Mouse (Mus musculus) sigmoid colon, adult 10 weeks (tissue): ENCODE results near the gene Ddx51. TPM values are rescaled to one million over a fixed set of nuclear protein-coding genes. Genes with fewer than 3 reads are reported as not detected.

Source experiments
- polyA plus RNA-seq: library from polyadenylated mRNA; stranded (reverse); fragments of 350-450 nt; fragmentation: Illumina TruSeq; extraction: RNeasy Lipid Tissue Mini Kit (QIAGEN cat#74804); gene quantifications from one replicate; pipeline ENCODE4 v1.2.3, GENCODE M21; 2014; ENCODE audit warnings: low read depth, low replicate concordance

Ddx51 gene
- polyA plus RNA-seq, result 5.2 TPM

GRCm38 (mm10) chr5:110652719-110653648, at the start of gene Ddx51, which contains the start of gene Noc4l:
Gene Ddx51, plus strand, starts transcription at chr5:110653451.
Gene Noc4l, minus strand, starts transcription at chr5:110653417.

Other genes with a start within 250 kb of the Ddx51 start
- 4.6 TPM for gene Fbrsl1, start 204.9 kb upstream of the Ddx51 start, polyA plus RNA-seq
- not detected for gene Galnt9, start 109.1 kb upstream of the Ddx51 start, polyA plus RNA-seq
- 2.0 TPM for gene Noc4l, start within 50 bp of the Ddx51 start, polyA plus RNA-seq
- gene Ep400, start 117.3 kb downstream of the Ddx51 start, polyA plus RNA-seq, result 19.9 TPM
- gene Pus1, start 127.2 kb downstream of the Ddx51 start, polyA plus RNA-seq, result 0.47 TPM
- 6.6 TPM for gene Ulk1, start 156.6 kb downstream of the Ddx51 start, polyA plus RNA-seq
- gene Hscb, start 186.3 kb downstream of the Ddx51 start, polyA plus RNA-seq, result 55.9 TPM
- gene Chek2, start 186.5 kb downstream of the Ddx51 start, polyA plus RNA-seq, result 18.7 TPM
- 1.5 TPM for gene Ttc28, start 226.4 kb downstream of the Ddx51 start, polyA plus RNA-seq